Mouse (Mus musculus) C2C12 (cell line): ENCODE data around the gene Slc4a5. TPM values are rescaled to one million over a fixed set of nuclear protein-coding genes. Genes with fewer than 3 reads are reported as not detected.

Experiments
- H3K27me3 ChIP-seq: one replicate; pipeline ENCODE4 v1.6.1; 2011; ENCODE audit not compliant: control insufficient read depth, insufficient read depth, insufficient read length
- H3K36me3 ChIP-seq: one replicate; pipeline ENCODE4 v1.6.1; 2011; ENCODE audit not compliant: control insufficient read depth, insufficient read depth
- H3K4me3 ChIP-seq: one replicate; pipeline ENCODE4 v1.5.1; 2011; ENCODE audit warnings: mild to moderate bottlenecking, control low read depth; ENCODE audit not compliant: poor library complexity, insufficient read depth, severe bottlenecking
- H3K79me2 ChIP-seq: one replicate; pipeline ENCODE4 v1.6.1; 2011; ENCODE audit not compliant: control insufficient read depth, insufficient read depth
- H3K79me3 ChIP-seq: one replicate; pipeline ENCODE4 v1.6.1; 2011; ENCODE audit warnings: low read depth, control low read depth
- H3ac ChIP-seq: one replicate; pipeline ENCODE3; 2011; ENCODE audit warnings: low read depth; ENCODE audit not compliant: control insufficient read depth, insufficient read length
- CEBPB ChIP-seq: IDR thresholded peaks from one replicate; pipeline ENCODE4 v1.6.1; 2011; ENCODE audit warnings: low read depth, mild to moderate bottlenecking, control low read depth, moderate library complexity
- CTCF ChIP-seq: IDR thresholded peaks from one replicate; pipeline ENCODE4 v1.5.1; 2011; ENCODE audit not compliant: control insufficient read depth, insufficient read depth, insufficient read length
- FOSL1 ChIP-seq: IDR thresholded peaks from one replicate; pipeline ENCODE4 v1.8.0; 2011; ENCODE audit warnings: mild to moderate bottlenecking, low read length; ENCODE audit not compliant: poor library complexity, insufficient read depth, severe bottlenecking
- MAX ChIP-seq: IDR thresholded peaks from one replicate; pipeline ENCODE4 v1.6.1; 2011; ENCODE audit warnings: mild to moderate bottlenecking, control low read depth
- MYOD1 ChIP-seq: IDR thresholded peaks from one replicate; pipeline ENCODE4 v1.6.1; 2011; ENCODE audit warnings: low read depth; ENCODE audit not compliant: control insufficient read depth, insufficient read length
- MYOG ChIP-seq: IDR thresholded peaks from one replicate; pipeline ENCODE4 v1.6.1; 2011; ENCODE audit not compliant: control insufficient read depth, insufficient read length; ENCODE audit errors: extremely low read depth
- USF1 ChIP-seq: IDR thresholded peaks from one replicate; pipeline ENCODE4 v1.6.1; 2011; ENCODE audit warnings: low read depth, mild to moderate bottlenecking, control low read depth, moderate library complexity
- polyA plus RNA-seq: library from polyadenylated mRNA; unstranded; fragments of >200 nt; fragmentation: generic; extraction: Trizol; gene quantifications from one replicate; pipeline ENCODE4 v1.2.1, GENCODE M21; 2012; ENCODE audit warnings: missing spikeins

The Slc4a5 gene
- polyA plus RNA-seq, 1 experiment: 0.04 TPM

GRCm38 (mm10) chr6:83348873-83349272 lies 129.2 kb downstream of the Slc4a5 start, which contains the start of gene Bola3:
Bola3 (plus strand) TSS chr6:83349147.
- Histone ChIP-seq H3K79me3 (peaks cover 2% of the 10 kb centered on the region), H3K36me3 (peaks cover 15% of the 10 kb centered on the region), H3K79me2 (peaks cover 20% of the 10 kb centered on the region), H3K4me3 (peak within 1 kb of the TSS; percentile 72), H3ac (peak within 1 kb of the TSS; percentile 93), H3K27me3 (no peaks in the 10 kb centered on the region)
- TF ChIP-seq FOSL1: no peak
- TF ChIP-seq CTCF: no peak
- TF ChIP-seq MAX: no peak
- TF ChIP-seq MYOG: no peak
- TF ChIP-seq MYOD1: no peak
- TF ChIP-seq USF1: no peak
- no peak for TF ChIP-seq CEBPB

GRCm38 (mm10) chr6:83349274-83349958 lies 129.8 kb downstream of the Slc4a5 start:
- Histone ChIP-seq H3K27me3 (no peaks in the 10 kb centered on the region), H3K4me3 (peak overlapping the region; percentile 72), H3K79me2 (peaks cover 20% of the 10 kb centered on the region), H3K36me3 (peaks cover 17% of the 10 kb centered on the region), H3K79me3 (peaks cover 2% of the 10 kb centered on the region), H3ac (peak overlapping the region; percentile 93)
- TF ChIP-seq MYOG (no peak), MAX (peak; percentile 77), CTCF (peak; percentile 100)

- H3K79me2 ChIP-seq: peaks cover 20% of the 10 kb centered on the region
- peak overlapping the region; percentile 93 for H3ac ChIP-seq
- H3K79me3 ChIP-seq: peaks cover 2% of the 10 kb centered on the region
- peak overlapping the region; percentile 72 for H3K4me3 ChIP-seq
- peaks cover 20% of the 10 kb centered on the region for H3K36me3 ChIP-seq
- no peak for TF ChIP-seq MAX
- H3K27me3 ChIP-seq: no peaks in the 10 kb centered on the region
These were observed 130.5 kb downstream of the Slc4a5 start for GRCm38 (mm10) chr6:83350172-83350571.

- peaks cover 20% of the 10 kb centered on the region for H3K79me2 ChIP-seq
- peaks cover 2% of the 10 kb centered on the region for H3K79me3 ChIP-seq
- no peaks in the 10 kb centered on the region for H3K27me3 ChIP-seq
- peaks cover 27% of the 10 kb centered on the region for H3K36me3 ChIP-seq
- H3K4me3 ChIP-seq: no peak overlapping the region
- H3ac ChIP-seq: no peak overlapping the region
- TF ChIP-seq MAX (no peak), MYOD1 (no peak), CEBPB (no peak), FOSL1 (no peak), CTCF (no peak), USF1 (no peak), MYOG (no peak)
These were observed 131.3 kb downstream of the Slc4a5 start for GRCm38 (mm10) chr6:83350851-83351405.

GRCm38 (mm10) chr6:83351490-83352160 lies 132.0 kb downstream of the Slc4a5 start:
- peaks cover 27% of the 10 kb centered on the region for H3K36me3 ChIP-seq
- H3K79me3 ChIP-seq: peaks cover 2% of the 10 kb centered on the region
- TF ChIP-seq USF1 (no peak), MAX (no peak), FOSL1 (no peak), CEBPB (no peak), MYOG (no peak), CTCF (no peak), MYOD1 (no peak)
- H3K4me3 ChIP-seq: no peak overlapping the region
- H3ac ChIP-seq: no peak overlapping the region
- no peaks in the 10 kb centered on the region for H3K27me3 ChIP-seq
- H3K79me2 ChIP-seq: peaks cover 20% of the 10 kb centered on the region
